ENCODE assay signal across 25 mouse cellular contexts in the genomic region with DNA sequence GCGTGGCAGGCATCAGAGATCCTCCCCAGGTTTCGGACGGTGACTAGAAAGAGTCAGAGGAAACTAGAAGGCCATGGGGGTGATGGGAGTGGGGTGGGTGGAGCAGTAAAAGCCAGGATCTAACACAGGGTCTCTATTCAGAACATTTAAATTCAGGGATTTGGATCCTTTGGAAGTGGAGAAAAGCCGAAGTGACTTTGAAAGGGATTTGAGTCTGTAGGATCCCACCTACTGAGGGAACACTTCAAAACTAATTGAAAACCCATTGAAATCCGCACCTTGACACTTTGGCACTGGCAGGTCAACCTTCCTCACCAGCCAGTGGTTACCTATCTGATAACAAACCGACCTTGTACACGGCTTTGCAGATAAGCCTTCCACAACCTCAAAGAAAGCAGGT. TPM values are rescaled to one million over a fixed set of nuclear protein-coding genes. Genes with fewer than 3 reads are reported as not detected.
"Had no signal": no experiment of that assay in that cellular context is flagged by ENCODE, and none has a peak within 500 bp of the region (broad histone marks: within the 10 kb centered on the region; RNA-seq: fewer than 3 reads in every experiment).

No protein-coding gene starts in this region.

- H3K9me3 ChIP-seq: liver, embryonic 15.5 days; lung, embryonic 15.5 days; megakaryocyte, embryonic 14.5 days; midbrain, embryonic 12.5 days; midbrain, embryonic 15.5 days; neural tube, embryonic 12.5 days had no signal

- H3K4me1 ChIP-seq: liver, embryonic 15.5 days; megakaryocyte, embryonic 14.5 days; midbrain, embryonic 12.5 days; midbrain, embryonic 15.5 days had no signal

- H3K27me3 ChIP-seq: lung, embryonic 15.5 days had no signal

- H3K9ac ChIP-seq: liver, embryonic 15.5 days; liver, postnatal 0 days; lung, embryonic 15.5 days; midbrain, embryonic 12.5 days; midbrain, embryonic 15.5 days; neural tube, embryonic 12.5 days had no signal

- ATAC-seq: liver, postnatal 0 days; lung, postnatal 0 days; midbrain, embryonic 15.5 days had no signal

- H3K36me3 ChIP-seq: liver, embryonic 15.5 days; lung, embryonic 15.5 days; midbrain, embryonic 12.5 days; midbrain, embryonic 15.5 days; neural tube, embryonic 12.5 days had no signal

- H3K27ac ChIP-seq: liver, embryonic 15.5 days; lung, embryonic 15.5 days; macrophage; midbrain, embryonic 12.5 days; midbrain, embryonic 15.5 days; neural tube, embryonic 12.5 days had no signal

- H3K4me2 ChIP-seq: liver, embryonic 15.5 days; lung, embryonic 15.5 days; midbrain, embryonic 12.5 days; midbrain, embryonic 15.5 days; neural tube, embryonic 12.5 days had no signal

- DNase-seq: liver, postnatal 0 days; lung, adult 2 months; lung, postnatal 14 days; lung, postnatal 36 days; right cerebral cortex, postnatal 25 days; right cerebral cortex, postnatal 4 days; spleen, adult 18-20 months; thymus, adult 18-20 months; thymus, postnatal 14 days; thymus, postnatal 36 days had no signal

- H3K4me3 ChIP-seq: liver, embryonic 15.5 days; lung, embryonic 15.5 days; megakaryocyte, embryonic 14.5 days; midbrain, embryonic 12.5 days; midbrain, embryonic 15.5 days; neural tube, embryonic 12.5 days had no signal

RNA-seq across cellular contexts. Expression of gene Hoxb1, which starts 9.3 kb away (rescaled TPM):
- total RNA-seq: megakaryocyte progenitor cell, adult 5-6 weeks; midbrain, postnatal 0 days; monocyte, adult 5-6 weeks; neutrophil, adult 5-6 weeks had no signal
- polyA plus RNA-seq: liver, embryonic 15.5 days; liver, postnatal 0 days; lung, adult 2 months; lung, embryonic 15.5 days; lung, postnatal 0 days; macrophage; midbrain, embryonic 12.5 days; midbrain, embryonic 15.5 days; midbrain, postnatal 0 days; small intestine, adult 2 months; stomach, embryonic 16.5 days; thymus, postnatal 0 days had no signal

RNA-seq across cellular contexts. Expression of gene Hoxb2, which starts 24.5 kb away (rescaled TPM):
- total RNA-seq: monocyte, adult 5-6 weeks; neutrophil, adult 5-6 weeks had no signal
- polyA plus RNA-seq: macrophage; midbrain, postnatal 0 days had no signal

RNA-seq across cellular contexts. Expression of gene Hoxb3, which starts 51.7 kb away (rescaled TPM):
- polyA plus RNA-seq: midbrain, embryonic 12.5 days; midbrain, embryonic 15.5 days; midbrain, postnatal 0 days had no signal

RNA-seq across cellular contexts. Expression of gene Hoxb4, which starts 56.7 kb away (rescaled TPM):
- polyA plus RNA-seq: midbrain, embryonic 12.5 days; midbrain, embryonic 15.5 days; midbrain, postnatal 0 days had no signal
